Mouse (Mus musculus) embryonic stem cell, embryonic (primary cell): ENCODE measurements around the gene Cerkl.

Experiments
- CTCF ChIA-PET, 4 experiments: fragments of 300-600 bp in 2 of 4; fragments of 350-600 bp in 2 of 4; sonication (Branson Sonifier 250); formaldehyde crosslinking; loops; one replicate each; lab custom pipeline; 2022; ENCODE audit warnings: inconsistent platforms in 2 of 4; lab: Charles Lee
- POLR2A ChIA-PET, 4 experiments: fragments of 300-600 bp in 2 of 4; fragments of 350-600 bp in 2 of 4; sonication (Branson Sonifier 250); formaldehyde crosslinking; loops; one replicate each; lab custom pipeline; 2022; ENCODE audit warnings: antibody characterized with exemption in 4 of 4, inconsistent platforms in 1 of 4; lab: Charles Lee

Cerkl gene

GRCm38 (mm10) chr2:79367451-79368450 is 88.8 kb downstream of the Cerkl start:
- ChIA-PET CTCF (interaction anchor here (0.5 to 3.5 kb wide), 7 partner anchors 32 to 497 kb away, joined by 3 to 20 read pairs (median 5); no protein-coding TSS in a partner anchor), POLR2A (interaction anchor here in 2 of 4 experiments (0.9 to 1.9 kb wide), 4 partner anchors 11 to 499 kb away, joined by 3 to 10 read pairs (median 4); no protein-coding TSS in a partner anchor)

- POLR2A ChIA-PET = interaction anchor here in 1 of 4 experiments (0.8 kb wide), 1 partner anchor 12 kb away, joined by 3 read pairs; no protein-coding TSS in a partner anchor
- CTCF ChIA-PET = interaction anchor here in 2 of 4 experiments (1.0 to 1.2 kb wide), 2 partner anchors 9 to 135 kb away, joined by 3 to 6 read pairs; no protein-coding TSS in a partner anchor
Measured at GRCm38 (mm10) chr2:79363920-79364319, 92.7 kb downstream of the Cerkl start.

GRCm38 (mm10) chr2:79362029-79362428 is 94.6 kb downstream of the Cerkl start:
- CTCF ChIA-PET = no interaction called here
- POLR2A ChIA-PET = no interaction called here

- POLR2A ChIA-PET = no interaction called here
- CTCF ChIA-PET = no interaction called here
Measured at GRCm38 (mm10) chr2:79357835-79358234, 98.8 kb downstream of the Cerkl start.

GRCm38 (mm10) chr2:79354773-79355172 is 101.8 kb downstream of the Cerkl start:
- POLR2A ChIA-PET = interaction anchor here in 2 of 4 experiments (0.6 to 1.1 kb wide), 2 partner anchors 26 to 1871 kb away, joined by 3 read pairs; no protein-coding TSS in a partner anchor
- CTCF ChIA-PET = interaction anchor here in 1 of 4 experiments (0.5 kb wide), 1 partner anchor 19 kb away, joined by 10 read pairs; no protein-coding TSS in a partner anchor

GRCm38 (mm10) chr2:79352100-79352802 is 104.3 kb downstream of the Cerkl start:
- ChIA-PET POLR2A (interaction anchor here in 1 of 4 experiments (0.6 to 1.1 kb wide), 2 partner anchors 12 to 65 kb away, joined by 3 read pairs; no protein-coding TSS in a partner anchor), CTCF (no interaction called here)

GRCm38 (mm10) chr2:79351179-79352099 is 105.1 kb downstream of the Cerkl start:
- ChIA-PET POLR2A (interaction anchor here in 1 of 4 experiments (0.6 to 1.1 kb wide), 2 partner anchors 12 to 66 kb away, joined by 3 read pairs; no protein-coding TSS in a partner anchor), CTCF (no interaction called here)

- CTCF ChIA-PET = no interaction called here
- POLR2A ChIA-PET = no interaction called here
Measured at GRCm38 (mm10) chr2:79343115-79343514, 113.5 kb downstream of the Cerkl start.

- CTCF ChIA-PET = no interaction called here
- POLR2A ChIA-PET = no interaction called here
Measured at GRCm38 (mm10) chr2:79339003-79339402, 117.6 kb downstream of the Cerkl start.

- POLR2A ChIA-PET = interaction anchor here in 1 of 4 experiments (0.7 to 1.2 kb wide), 2 partner anchors 14 to 597 kb away, joined by 3 to 4 read pairs; no protein-coding TSS in a partner anchor
- CTCF ChIA-PET = interaction anchor here (0.6 to 0.7 kb wide), 18 partner anchors 13 to 1440 kb away, joined by 3 to 17 read pairs (median 4); no protein-coding TSS in a partner anchor
Measured at GRCm38 (mm10) chr2:79336141-79336540, 120.4 kb downstream of the Cerkl start.

GRCm38 (mm10) chr2:79334661-79335060 is 121.9 kb downstream of the Cerkl start:
- ChIA-PET CTCF (no interaction called here), POLR2A (no interaction called here)

- POLR2A ChIA-PET = interaction anchor here in 1 of 4 experiments (1.2 kb wide), 1 partner anchor 27 kb away, joined by 3 read pairs; no protein-coding TSS in a partner anchor
- CTCF ChIA-PET = interaction anchor here in 2 of 4 experiments (0.6 to 1.3 kb wide), 2 partner anchors 44 to 465 kb away, joined by 3 read pairs; no protein-coding TSS in a partner anchor
Measured at GRCm38 (mm10) chr2:79328079-79328478, 128.5 kb downstream of the Cerkl start.

GRCm38 (mm10) chr2:79316182-79316880 is 140.3 kb downstream of the Cerkl start:
- ChIA-PET CTCF (interaction anchor here in 1 of 4 experiments (0.5 kb wide), 1 partner anchor 1923 kb away, joined by 3 read pairs; no protein-coding TSS in a partner anchor), POLR2A (no interaction called here)

- CTCF ChIA-PET = interaction anchor here in 1 of 4 experiments (0.5 kb wide), 1 partner anchor 197 kb away, joined by 3 read pairs; no protein-coding TSS in a partner anchor
Measured at GRCm38 (mm10) chr2:79315108-79315507, 141.5 kb downstream of the Cerkl start.

GRCm38 (mm10) chr2:79312499-79312898 is 144.1 kb downstream of the Cerkl start:
- POLR2A ChIA-PET = no interaction called here
- CTCF ChIA-PET = no interaction called here

More at GRCm38 (mm10) chr2:79315108-79315507, 141.5 kb downstream of the Cerkl start:
- POLR2A ChIA-PET = no interaction called here

GRCm38 (mm10) chr2:79309454-79310118 is 147.0 kb downstream of the Cerkl start:
- ChIA-PET CTCF (interaction anchor here in 1 of 4 experiments (0.5 kb wide), 1 partner anchor 14 kb away, joined by 3 read pairs; no protein-coding TSS in a partner anchor), POLR2A (no interaction called here)
